Mouse (Mus musculus) megakaryocyte, embryonic 14.5 days (primary cell): ENCODE results near the gene Lama1.

ENCODE experiments used
- FLI1 ChIP-seq: IDR thresholded peaks from 2 replicates; pipeline ENCODE4 v1.6.1; 2012; ENCODE audit warnings: low read length, inconsistent platforms, mixed read lengths
- GATA1 ChIP-seq: IDR thresholded peaks from 3 replicates; pipeline ENCODE4 v1.6.1; 2012; ENCODE audit warnings: mixed read lengths, low read length, inconsistent platforms, borderline replicate concordance

GRCm38 (mm10) chr17:67726601-67727000 lies 29.5 kb downstream of the Lama1 start:
- TF ChIP-seq GATA1 (no peak), FLI1 (no peak)
